Mouse (Mus musculus) hindbrain, embryonic 16.5 days (tissue): ENCODE results near the gene Gm27021. TPM values are rescaled to one million over a fixed set of nuclear protein-coding genes. Genes with fewer than 3 reads are reported as not detected.
"Not testable (repeated sequence)": the region's sequence is repeated elsewhere in the genome, so short reads cannot be mapped to it uniquely, and the experiment has no call there.

ENCODE experiments used
- ATAC-seq: fragments of 200-750 bp; cut with Nextera tagmentation; 2 replicates; pipeline ENCODE4 v1.8.0; 2017; ENCODE audit warnings: moderate TSS enrichment, moderate library complexity
- H3K27ac ChIP-seq: fragments of 300-500 bp; sonication (generic); 2 replicates; pipeline ENCODE4 v1.5.1; 2014; ENCODE audit warnings: low read depth, mild to moderate bottlenecking, control low read depth, low read length, moderate library complexity
- H3K27me3 ChIP-seq: fragments of 300-500 bp; sonication (generic); replicated peaks from 2 replicates; pipeline ENCODE4 v1.6.1; 2014; ENCODE audit warnings: low read length; ENCODE audit not compliant: control insufficient read depth, insufficient read depth
- H3K36me3 ChIP-seq: fragments of 300-500 bp; sonication (generic); 2 replicates; pipeline ENCODE4 v1.6.1; 2014; ENCODE audit warnings: mild to moderate bottlenecking, low read length, moderate library complexity, mixed read lengths; ENCODE audit not compliant: control insufficient read depth, insufficient read depth
- H3K4me1 ChIP-seq: fragments of 300-500 bp; sonication (generic); 2 replicates; pipeline ENCODE4 v1.6.1; 2014; ENCODE audit warnings: low read depth, low read length; ENCODE audit not compliant: control insufficient read depth, insufficient read depth
- H3K4me2 ChIP-seq: fragments of 300-500 bp; sonication (generic); 2 replicates; pipeline ENCODE4 v1.6.1; 2014; ENCODE audit warnings: mild to moderate bottlenecking, low read length, control low read depth, moderate library complexity
- H3K4me3 ChIP-seq: fragments of 300-500 bp; sonication (generic); 2 replicates; pipeline ENCODE4 v1.5.1; 2014; ENCODE audit warnings: mild to moderate bottlenecking, low read length, control low read depth, moderate library complexity
- H3K9ac ChIP-seq: fragments of 300-500 bp; sonication (generic); 2 replicates; pipeline ENCODE4 v1.6.1; 2014; ENCODE audit warnings: low read depth, mild to moderate bottlenecking, control low read depth, low read length, moderate library complexity
- H3K9me3 ChIP-seq: fragments of 300-500 bp; sonication (generic); 2 replicates; pipeline ENCODE4 v1.6.1; 2014; ENCODE audit warnings: mild to moderate bottlenecking, low read length, moderate library complexity; ENCODE audit not compliant: control insufficient read depth
- WGBS: fragments of 180-500 bp; shearing (Covaris S2); extraction: QIAGEN DNeasy Blood & Tissue Kit; methylation state at CpG from one replicate; pipeline ENCODE4 v1.1.7; 2014; 5-methylcytosine and 5-hydroxymethylcytosine counted together
- polyA plus RNA-seq: library from polyadenylated mRNA; unstranded; fragments of >200 nt; fragmentation: Nextera tagmentation; extraction: Ambion mirVana; gene quantifications from 2 replicates; pipeline ENCODE4 v1.2.1, GENCODE M21; 2015

The Gm27021 gene
- polyA plus RNA-seq, 1 experiment from 2014 or later, result 7.9 TPM

DNA sequence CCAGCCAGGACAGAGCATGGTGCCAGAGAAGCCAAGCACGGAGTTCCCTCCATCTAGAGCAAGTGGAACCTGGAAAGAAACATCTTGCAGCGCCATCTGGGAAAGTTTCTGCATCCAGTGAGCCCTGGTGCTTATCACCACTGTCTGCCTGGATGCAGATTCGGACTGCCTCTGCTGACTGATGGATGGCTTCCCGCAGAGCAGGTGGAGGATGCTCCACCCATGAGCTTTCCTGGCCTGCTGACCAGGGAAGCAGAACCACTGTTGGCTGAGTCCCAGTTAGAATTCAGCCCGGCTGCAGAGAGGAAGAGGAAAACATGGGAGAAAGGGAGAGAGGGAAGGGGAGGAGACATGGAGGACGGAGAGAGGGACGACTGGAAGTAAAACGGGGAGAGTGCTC is 19.9 kb upstream of the Gm27021 start:
- no peak overlapping the region for H3K9ac ChIP-seq
- H3K27me3 ChIP-seq, result no peaks in the 10 kb centered on the region
- H3K36me3 ChIP-seq, result no peaks in the 10 kb centered on the region
- no peak for ATAC-seq
- H3K4me3 ChIP-seq, result no peak overlapping the region
- no peak overlapping the region for H3K27ac ChIP-seq
- no peak overlapping the region for H3K4me2 ChIP-seq
- no peaks in the 10 kb centered on the region for H3K4me1 ChIP-seq
- no peaks in the 10 kb centered on the region for H3K9me3 ChIP-seq
- WGBS, result 68% methylated on average over 8 of the region's 8 CpGs

DNA sequence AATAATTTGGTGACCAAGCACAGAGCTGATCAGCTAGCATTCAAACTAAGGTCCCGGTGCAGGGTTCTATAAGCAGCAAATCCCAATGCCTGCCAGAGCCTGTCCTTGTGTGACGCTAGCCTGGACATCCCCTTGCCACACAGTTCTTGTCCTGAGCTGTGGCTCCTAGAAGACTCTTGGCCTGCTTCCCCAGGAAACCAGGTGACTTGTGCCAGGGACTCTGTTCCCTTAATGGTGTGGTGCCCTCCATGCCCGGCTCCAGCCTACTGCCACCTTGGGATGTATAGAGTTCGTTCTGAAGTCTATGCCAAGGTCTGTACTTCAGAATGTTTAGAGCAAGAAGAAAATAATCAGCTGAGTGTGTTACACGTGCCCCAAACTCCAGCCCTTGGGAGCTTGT is 18.7 kb upstream of the Gm27021 start:
- no peak for ATAC-seq
- Histone ChIP-seq H3K4me2 (no peak overlapping the region), H3K27me3 (no peaks in the 10 kb centered on the region), H3K9ac (no peak overlapping the region), H3K4me3 (no peak overlapping the region), H3K27ac (no peak overlapping the region), H3K4me1 (no peaks in the 10 kb centered on the region), H3K36me3 (no peaks in the 10 kb centered on the region), H3K9me3 (no peaks in the 10 kb centered on the region)
- WGBS, result 83% methylated on average over 5 of the region's 5 CpGs

DNA sequence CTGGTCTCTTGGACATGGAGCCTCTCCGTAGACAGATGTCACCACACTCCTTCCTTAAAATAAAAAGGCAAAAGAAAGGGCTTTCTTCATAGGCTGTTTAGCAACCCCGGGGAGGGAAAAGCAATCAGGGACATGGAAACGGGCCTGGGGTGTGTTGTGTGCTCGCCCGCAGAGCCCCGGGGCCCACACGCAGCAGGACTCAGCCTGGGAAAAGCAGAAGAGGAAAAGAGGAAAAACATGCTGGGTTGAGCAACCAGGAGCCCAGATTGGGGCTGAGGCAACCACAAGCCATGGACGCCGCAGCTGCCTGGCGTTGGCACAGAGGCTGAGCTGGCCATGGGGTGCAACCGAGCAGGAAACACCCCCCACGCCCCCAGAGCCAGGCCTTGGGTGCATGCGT is 18.2 kb upstream of the Gm27021 start:
- no peaks in the 10 kb centered on the region for H3K4me1 ChIP-seq
- no peak overlapping the region for H3K9ac ChIP-seq
- H3K4me3 ChIP-seq, result no peak overlapping the region
- no peak for ATAC-seq
- H3K4me2 ChIP-seq, result no peak overlapping the region
- 87% methylated on average over 13 of the region's 13 CpGs for WGBS
- no peak overlapping the region for H3K27ac ChIP-seq
- no peaks in the 10 kb centered on the region for H3K9me3 ChIP-seq
- no peaks in the 10 kb centered on the region for H3K36me3 ChIP-seq
- no peaks in the 10 kb centered on the region for H3K27me3 ChIP-seq

DNA sequence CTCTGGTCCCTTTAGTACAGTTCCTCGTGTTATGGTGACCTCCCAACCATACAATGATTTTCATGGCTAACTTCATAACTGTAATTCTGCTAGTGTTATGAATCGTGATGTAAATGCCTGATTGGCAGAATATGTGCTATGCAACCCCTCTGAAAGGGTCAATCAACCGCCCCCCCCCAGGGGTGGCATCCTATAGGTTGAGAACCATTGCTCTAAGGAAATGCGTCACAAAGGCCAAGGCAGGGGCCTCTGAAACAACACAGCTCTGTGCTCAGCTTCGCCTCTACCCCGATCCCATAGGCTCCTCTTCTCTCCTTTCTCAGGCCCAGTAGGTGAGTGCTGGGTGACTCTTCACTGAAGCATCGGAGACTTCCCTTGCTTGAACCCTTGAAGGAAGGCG is 17.7 kb upstream of the Gm27021 start:
- no peaks in the 10 kb centered on the region for H3K36me3 ChIP-seq
- 76% methylated on average over 8 of the region's 8 CpGs for WGBS

DNA sequence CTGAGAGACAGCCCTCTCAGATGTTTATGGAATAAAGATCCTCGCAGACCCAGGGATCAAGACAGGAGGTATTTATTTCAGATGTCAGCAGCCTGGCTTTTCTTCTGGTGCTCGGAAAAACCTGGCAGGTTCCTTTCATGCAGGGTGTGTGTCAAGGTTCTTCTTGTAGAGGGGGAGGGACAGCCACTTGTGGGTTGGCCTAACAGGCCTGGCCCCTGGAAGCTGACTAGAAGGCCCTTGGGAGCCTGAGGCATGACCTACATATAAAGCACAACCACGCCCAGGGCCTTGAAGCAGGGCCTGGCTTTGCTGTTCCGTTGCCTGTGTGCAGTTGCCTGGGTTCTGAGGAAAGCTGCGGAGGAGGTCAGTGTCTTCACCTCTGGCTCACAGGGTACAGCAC is 17.2 kb upstream of the Gm27021 start:
- H3K9ac ChIP-seq, result no peak overlapping the region
- no peak for ATAC-seq
- no peaks in the 10 kb centered on the region for H3K9me3 ChIP-seq
- no peak overlapping the region for H3K27ac ChIP-seq
- no peak overlapping the region for H3K4me3 ChIP-seq
- no peaks in the 10 kb centered on the region for H3K27me3 ChIP-seq
- H3K36me3 ChIP-seq, result no peaks in the 10 kb centered on the region
- WGBS, result 69% methylated on average over 5 of the region's 5 CpGs
- no peaks in the 10 kb centered on the region for H3K4me1 ChIP-seq
- no peak overlapping the region for H3K4me2 ChIP-seq

More for the DNA sequence above, 17.7 kb upstream of the Gm27021 start:
- ATAC-seq, result no peak
- Histone ChIP-seq H3K9me3 (no peaks in the 10 kb centered on the region), H3K27ac (no peak overlapping the region), H3K27me3 (no peaks in the 10 kb centered on the region), H3K9ac (no peak overlapping the region), H3K4me1 (no peaks in the 10 kb centered on the region), H3K4me2 (no peak overlapping the region), H3K4me3 (no peak overlapping the region)

DNA sequence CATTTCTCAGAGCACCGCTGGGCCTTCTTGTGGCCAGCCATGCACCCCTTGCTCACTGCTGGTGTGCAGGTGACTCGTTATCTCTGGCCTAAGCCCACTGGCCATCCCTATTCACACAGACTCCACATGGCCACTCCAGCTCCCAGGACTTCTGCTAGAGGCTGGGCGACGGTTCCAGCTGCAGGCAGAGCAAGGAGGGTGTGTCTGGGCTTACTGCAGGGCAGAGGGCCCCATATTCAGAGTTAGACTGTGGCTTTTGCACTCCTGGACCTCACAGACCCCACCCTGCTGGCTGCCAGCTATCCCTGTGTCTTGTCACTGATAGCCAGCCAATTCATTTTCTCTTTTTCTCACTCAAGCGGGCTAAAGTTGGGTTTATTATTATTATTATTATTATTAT is 16.2 kb upstream of the Gm27021 start:
- ATAC-seq, result no peak
- Histone ChIP-seq H3K4me1 (no peaks in the 10 kb centered on the region), H3K36me3 (no peaks in the 10 kb centered on the region), H3K4me3 (no peak overlapping the region), H3K9me3 (no peaks in the 10 kb centered on the region), H3K27me3 (no peaks in the 10 kb centered on the region), H3K27ac (no peak overlapping the region), H3K4me2 (no peak overlapping the region), H3K9ac (no peak overlapping the region)
- 74% methylated on average over 5 of the region's 5 CpGs for WGBS

DNA sequence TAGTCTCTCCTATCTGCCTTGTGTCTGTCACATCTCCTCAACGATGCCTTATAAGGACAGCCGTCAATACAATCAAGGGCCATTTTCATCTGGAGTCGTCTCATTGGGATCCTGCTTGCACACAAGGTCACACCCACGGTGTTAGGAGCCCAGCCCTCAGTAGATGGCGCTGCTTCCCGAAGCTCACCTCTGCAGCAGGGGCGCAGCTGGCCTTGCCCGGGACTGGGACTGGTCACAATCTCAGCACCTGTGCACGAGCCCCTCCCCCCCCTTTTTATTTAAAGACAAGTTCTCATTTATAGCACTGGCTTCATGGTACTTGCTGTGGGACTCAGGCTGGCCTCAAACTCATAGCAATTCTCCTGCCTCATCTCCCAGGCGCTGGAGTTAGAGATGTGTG is 15.7 kb upstream of the Gm27021 start:
- H3K9ac ChIP-seq, result no peak overlapping the region
- no peak overlapping the region for H3K4me3 ChIP-seq
- WGBS, result 17% methylated on average over 10 of the region's 10 CpGs
- ATAC-seq, result no peak
- H3K27me3 ChIP-seq, result no peaks in the 10 kb centered on the region
- no peaks in the 10 kb centered on the region for H3K36me3 ChIP-seq
- H3K4me1 ChIP-seq, result no peaks in the 10 kb centered on the region
- H3K27ac ChIP-seq, result no peak overlapping the region
- no peaks in the 10 kb centered on the region for H3K9me3 ChIP-seq
- H3K4me2 ChIP-seq, result no peak overlapping the region

DNA sequence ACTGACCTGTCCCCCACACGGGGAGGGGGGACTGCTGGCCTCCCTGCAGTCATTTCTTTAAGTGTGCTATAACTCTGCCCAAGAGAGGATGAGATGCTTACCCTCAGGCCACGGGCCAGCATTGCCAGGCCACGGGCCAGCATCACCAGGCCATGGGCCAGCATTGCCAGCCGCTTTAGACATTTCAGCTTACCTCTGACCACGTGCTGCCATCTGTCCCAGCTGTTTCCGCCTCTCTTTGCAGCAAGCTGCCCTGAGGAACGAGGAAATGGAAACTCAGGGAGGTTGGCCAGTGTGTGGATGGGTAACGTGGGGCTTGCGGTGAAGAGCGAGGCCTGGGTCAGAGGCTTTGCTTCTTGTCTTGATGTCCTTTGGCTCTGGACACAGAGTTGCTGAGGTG is 13.2 kb upstream of the Gm27021 start:
- H3K9me3 ChIP-seq, result no peaks in the 10 kb centered on the region
- no peak for ATAC-seq
- H3K4me3 ChIP-seq, result no peak overlapping the region
- no peak overlapping the region for H3K4me2 ChIP-seq
- no peaks in the 10 kb centered on the region for H3K4me1 ChIP-seq
- H3K27ac ChIP-seq, result no peak overlapping the region
- 77% methylated on average over 10 of the region's 10 CpGs for WGBS
- no peaks in the 10 kb centered on the region for H3K27me3 ChIP-seq
- H3K9ac ChIP-seq, result no peak overlapping the region
- peaks cover 3% of the 10 kb centered on the region; the same call in 1 of the 2 replicates for H3K36me3 ChIP-seq

DNA sequence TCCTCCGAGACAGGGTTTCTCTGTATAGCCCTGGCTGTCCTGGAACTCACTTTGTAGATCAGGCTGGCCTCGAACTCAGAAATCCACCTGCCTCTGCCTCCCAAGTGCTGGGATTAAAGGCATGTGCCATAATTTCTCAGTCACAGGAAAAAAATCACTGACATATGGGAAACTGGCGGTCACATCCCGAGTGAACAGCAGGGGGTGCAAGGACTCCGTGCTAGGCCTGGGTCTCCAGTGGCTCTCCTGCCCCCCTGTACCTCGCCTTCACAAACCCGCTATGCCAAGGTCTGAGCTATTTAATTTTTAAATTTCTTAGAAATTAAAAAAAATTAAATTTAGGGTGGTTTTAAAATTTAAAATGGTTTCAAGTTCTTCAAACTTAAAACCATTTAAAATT is 12.5 kb upstream of the Gm27021 start:
- not testable (repeated sequence) for ATAC-seq
- WGBS, result 52% methylated on average over 7 of the region's 7 CpGs

More for the DNA sequence above, 12.5 kb upstream of the Gm27021 start:
- H3K4me1 ChIP-seq, H3K36me3 ChIP-seq, H3K27me3 ChIP-seq, H3K27ac ChIP-seq, H3K4me2 ChIP-seq, H3K4me3 ChIP-seq, H3K9ac ChIP-seq, H3K9me3 ChIP-seq: not testable (repeated sequence)
